Mouse (Mus musculus) ES-E14 (cell line): ENCODE measurements around the gene Kif26b. TPM values are rescaled to one million over a fixed set of nuclear protein-coding genes. Genes with fewer than 3 reads are reported as not detected.

Experiments used
- DNase-seq: peaks from one replicate; pipeline ENCODE4 v3.0.0-alpha.2; 2013; ENCODE audit warnings: low read depth, low spot score
- H3K27ac ChIP-seq: 2 replicates; pipeline ENCODE4 v1.5.1; 2012; ENCODE audit warnings: low read depth, mild to moderate bottlenecking, low read length, moderate library complexity, mixed read lengths; ENCODE audit not compliant: poor library complexity, insufficient read depth, severe bottlenecking
- H3K36me3 ChIP-seq: 2 replicates; pipeline ENCODE4 v1.6.1; 2012; ENCODE audit warnings: mild to moderate bottlenecking, low read length, moderate library complexity, mixed read lengths; ENCODE audit not compliant: control insufficient read depth, poor library complexity, insufficient read depth, severe bottlenecking
- H3K4me1 ChIP-seq, 2 experiments: fragments of 150-350 bp in 1 of 2; sonication (generic) in 1 of 2; 2 replicates each; pipeline ENCODE4 v1.6.1; 2012; ENCODE audit warnings: low read length in 2 of 2, mild to moderate bottlenecking in 1 of 2, mixed read lengths in 1 of 2; ENCODE audit not compliant: control insufficient read depth in 2 of 2, insufficient read depth in 2 of 2, poor library complexity in 1 of 2
- H3K4me3 ChIP-seq, 2 experiments: fragments of 150-350 bp in 1 of 2; sonication (generic) in 1 of 2; 2 replicates each; pipeline ENCODE4 v1.5.1; 2012; ENCODE audit warnings: low read length in 2 of 2, low read depth in 1 of 2, mild to moderate bottlenecking in 1 of 2, mixed read lengths in 1 of 2; ENCODE audit not compliant: insufficient read depth in 1 of 2, poor library complexity in 1 of 2, severe bottlenecking in 1 of 2
- H3K9ac ChIP-seq: 2 replicates; pipeline ENCODE4 v1.6.1; 2012; ENCODE audit warnings: low read depth, mild to moderate bottlenecking, low read length, mixed read lengths; ENCODE audit not compliant: poor library complexity, insufficient read depth, severe bottlenecking
- H3K9me3 ChIP-seq: fragments of 150-350 bp; sonication (generic); 2 replicates; pipeline ENCODE4 v1.6.1; 2012; ENCODE audit warnings: low read depth, mild to moderate bottlenecking, low read length; ENCODE audit not compliant: control insufficient read depth, insufficient read depth
- CHD2 ChIP-seq: IDR thresholded peaks from 2 replicates; pipeline ENCODE4 v1.6.1; 2014; ENCODE audit warnings: mild to moderate bottlenecking, low read depth, low read length, inconsistent platforms
- HCFC1 ChIP-seq: IDR thresholded peaks from 2 replicates; pipeline ENCODE4 v1.6.1; 2012; ENCODE audit warnings: low read length, inconsistent platforms, borderline replicate concordance; ENCODE audit not compliant: insufficient read depth
- MAFK ChIP-seq: IDR thresholded peaks from 2 replicates; pipeline ENCODE4 v1.6.1; 2014; ENCODE audit warnings: mild to moderate bottlenecking, low read depth, low read length, inconsistent platforms; ENCODE audit not compliant: insufficient read depth
- ZC3H11A ChIP-seq: IDR thresholded peaks from 2 replicates; pipeline ENCODE4 v1.6.1; 2012; ENCODE audit warnings: low read depth, mild to moderate bottlenecking, inconsistent platforms, low read length, borderline replicate concordance
- ZNF384 ChIP-seq: IDR thresholded peaks from 2 replicates; pipeline ENCODE4 v1.6.1; 2012; ENCODE audit warnings: low read depth, low read length, inconsistent platforms
- in situ Hi-C, 2 experiments: fragments of 600-800 bp; cut with MboI; formaldehyde crosslinking; loops; one replicate each; pipeline ENCODE4 v1.15.1; 2025; ENCODE audit warnings: low sequenced_read_pairs in 2 of 2, inconsistent platforms in 1 of 2; ENCODE audit not compliant: unreplicated experiment in 2 of 2
- total RNA-seq: library from RNA; depleted of rRNA; stranded (reverse); fragments of 300-350 nt; gene quantifications from 2 replicates; pipeline ENCODE4 v1.2.3, GENCODE M21; 2012

The Kif26b gene
- total RNA-seq, 1 experiment: 0.94 TPM

GRCm38 (mm10) chr1:178609151-178609775 is 80.3 kb downstream of the Kif26b start:
- Histone ChIP-seq H3K4me1 (no peaks in the 10 kb centered on the region), H3K27ac (no peak overlapping the region), H3K9ac (no peak overlapping the region)

GRCm38 (mm10) chr1:178611512-178611911 is 82.6 kb downstream of the Kif26b start:
- no peak overlapping the region for H3K4me3 ChIP-seq
- H3K9ac ChIP-seq: no peak overlapping the region
- TF ChIP-seq ZNF384 (no peak), CHD2 (no peak), ZC3H11A (no peak), MAFK (no peak), HCFC1 (no peak)
- H3K4me1 ChIP-seq: no peaks in the 10 kb centered on the region
- no peak overlapping the region for H3K27ac ChIP-seq
- in situ Hi-C loops: no loop called here
- no peaks in the 10 kb centered on the region for H3K9me3 ChIP-seq
- no peak for DNase-seq
- no peaks in the 10 kb centered on the region for H3K36me3 ChIP-seq

More at GRCm38 (mm10) chr1:178609151-178609775, 80.3 kb downstream of the Kif26b start:
- in situ Hi-C loops: no loop called here
- H3K36me3 ChIP-seq: no peaks in the 10 kb centered on the region
- H3K9me3 ChIP-seq: no peaks in the 10 kb centered on the region
- no peak for DNase-seq
- TF ChIP-seq ZC3H11A (no peak), CHD2 (no peak), ZNF384 (no peak)
- no peak overlapping the region for H3K4me3 ChIP-seq

GRCm38 (mm10) chr1:178621301-178621700 is 92.4 kb downstream of the Kif26b start:
- H3K4me1 ChIP-seq: no peaks in the 10 kb centered on the region
- no peak for DNase-seq
- H3K27ac ChIP-seq: no peak overlapping the region
- H3K4me3 ChIP-seq: no peak overlapping the region
- in situ Hi-C loops: no loop called here
- H3K9me3 ChIP-seq: no peaks in the 10 kb centered on the region
- H3K36me3 ChIP-seq: no peaks in the 10 kb centered on the region
- no peak overlapping the region for H3K9ac ChIP-seq
- TF ChIP-seq ZC3H11A (no peak), HCFC1 (no peak), ZNF384 (no peak), MAFK (no peak), CHD2 (no peak)

GRCm38 (mm10) chr1:178623889-178624288 is 95.0 kb downstream of the Kif26b start:
- Histone ChIP-seq H3K36me3 (no peaks in the 10 kb centered on the region), H3K4me3 (no peak overlapping the region), H3K9ac (no peak overlapping the region), H3K9me3 (no peaks in the 10 kb centered on the region), H3K4me1 (no peaks in the 10 kb centered on the region), H3K27ac (no peak overlapping the region)
- in situ Hi-C loops: no loop called here
- TF ChIP-seq ZC3H11A (no peak), ZNF384 (no peak)
- no peak for DNase-seq

GRCm38 (mm10) chr1:178626961-178627381 is 98.0 kb downstream of the Kif26b start:
- in situ Hi-C loops: no loop called here
- DNase-seq: no peak

More at GRCm38 (mm10) chr1:178626961-178627381, 98.0 kb downstream of the Kif26b start:
- Histone ChIP-seq H3K9me3 (no peaks in the 10 kb centered on the region), H3K9ac (no peak overlapping the region), H3K4me1 (no peaks in the 10 kb centered on the region), H3K36me3 (no peaks in the 10 kb centered on the region), H3K4me3 (no peak overlapping the region), H3K27ac (no peak overlapping the region)
- no peak for TF ChIP-seq CHD2
- TF ChIP-seq ZNF384: no peak
- no peak for TF ChIP-seq MAFK
